Mouse (Mus musculus) bone marrow, adult 2 months (tissue): ENCODE data around the gene Ramp1.

Experiments used
- CTCF ChIP-seq: fragments of 200-500 bp; IDR thresholded peaks from 2 replicates; pipeline ENCODE4 v1.5.1; 2011; ENCODE audit warnings: low read length, control low read depth; ENCODE audit not compliant: control insufficient read depth, insufficient read depth
- POLR2A ChIP-seq: fragments of 200-500 bp; IDR thresholded peaks from 2 replicates; pipeline ENCODE4 v1.6.1; 2011; ENCODE audit warnings: low read depth, mild to moderate bottlenecking, control low read depth, low read length, borderline replicate concordance; ENCODE audit not compliant: control insufficient read depth

DNA sequence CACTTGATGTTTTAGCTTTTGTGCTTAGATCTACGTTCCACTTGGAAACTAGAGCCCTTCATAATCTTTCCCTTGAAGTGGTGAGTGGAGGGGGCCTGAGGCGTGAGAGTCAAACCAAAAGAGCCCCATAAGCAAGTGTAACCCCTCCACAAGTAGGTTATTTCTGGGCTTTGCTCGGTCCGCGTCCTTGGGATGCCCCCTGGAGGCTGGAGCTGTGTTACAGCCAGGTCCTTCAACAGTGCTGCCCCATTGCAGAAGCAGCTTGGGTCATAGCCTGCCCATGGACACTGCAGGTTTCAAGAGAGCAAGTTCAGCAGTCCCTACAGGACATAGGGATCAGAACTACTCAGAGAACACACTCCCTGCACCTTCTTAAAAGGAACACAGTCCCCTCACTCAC, 59.5 kb downstream of the Ramp1 start:
- no peak for TF ChIP-seq POLR2A
- peak; percentile 90 for TF ChIP-seq CTCF
